Mouse (Mus musculus): ENCODE measurements around the gene Mmp2.

DNA sequence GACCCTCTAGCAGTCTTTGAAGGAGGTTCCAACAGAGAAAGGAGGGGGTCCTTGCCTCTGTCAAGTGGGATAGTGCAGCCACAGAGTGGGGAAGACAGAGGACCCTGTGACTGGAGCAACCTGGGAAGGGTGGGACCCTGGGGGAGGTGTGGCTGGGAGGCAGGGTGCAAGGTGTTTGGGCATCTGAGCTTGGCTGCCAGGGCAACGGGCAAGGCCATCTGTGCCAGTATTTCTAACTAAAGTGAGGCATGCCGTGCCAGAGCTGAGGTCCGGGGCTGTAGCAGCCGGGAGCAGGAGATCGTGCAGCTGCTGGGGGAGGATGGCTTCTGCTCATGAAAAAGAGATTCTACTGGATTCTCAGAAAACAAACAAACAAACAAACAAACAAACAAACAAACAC, 11.4 kb upstream of the Mmp2 start:
- TF ChIP-seq CTCF (IDR thresholded peaks at IDR 0.05; ENCODE audit: low read depth, low read length) (no peak), POLR2A (IDR thresholded peaks at IDR 0.05; ENCODE audit: extremely low read depth, insufficient read depth, low read length) (no peak)

Data from liver, adult 2 months (tissue).